Mouse (Mus musculus): ENCODE results near the gene Car11. TPM values are rescaled to one million over a fixed set of nuclear protein-coding genes. Genes with fewer than 3 reads are reported as not detected.
A peak's percentile ranks its signal among the peaks of the same experiment; 100 is the strongest.

Car11 gene
- polyA plus RNA-seq, 1 experiment from 2014 or later: 73.8 TPM

GRCm38 (mm10) chr7:45721234-45721571 is 21.6 kb downstream of the Car11 start:
- Histone ChIP-seq H3K4me1 (peaks cover 27% of the 10 kb centered on the region), H3K4me2 (no peak overlapping the region), H3K36me3 (replicated peaks) (peaks cover 27% of the 10 kb centered on the region), H3K27ac (no peak overlapping the region), H3K9ac (no peak overlapping the region), H3K27me3 (replicated peaks) (no peaks in the 10 kb centered on the region), H3K4me3 (no peak overlapping the region), H3K9me3 (no peaks in the 10 kb centered on the region)
- WGBS: 82% methylated on average over 7 of the region's 7 CpGs
- ATAC-seq (replicated peaks): no peak

GRCm38 (mm10) chr7:45721642-45722347 is 22.2 kb downstream of the Car11 start:
- ATAC-seq (replicated peaks): no peak
- Histone ChIP-seq H3K4me2 (no peak overlapping the region), H3K9me3 (no peaks in the 10 kb centered on the region), H3K36me3 (replicated peaks) (peaks cover 27% of the 10 kb centered on the region), H3K27ac (no peak overlapping the region), H3K4me1 (peaks cover 21% of the 10 kb centered on the region), H3K9ac (no peak overlapping the region), H3K4me3 (no peak overlapping the region), H3K27me3 (replicated peaks) (no peaks in the 10 kb centered on the region)
- 64% methylated on average over 13 of the region's 13 CpGs for WGBS

GRCm38 (mm10) chr7:45722348-45722713 is 22.7 kb downstream of the Car11 start:
- H3K36me3 ChIP-seq (replicated peaks): peaks cover 27% of the 10 kb centered on the region
- H3K4me2 ChIP-seq: no peak overlapping the region
- no peak overlapping the region for H3K9ac ChIP-seq
- no peaks in the 10 kb centered on the region for H3K27me3 ChIP-seq (replicated peaks)
- H3K27ac ChIP-seq: no peak overlapping the region
- WGBS: 86% methylated on average over 13 of the region's 13 CpGs
- H3K4me3 ChIP-seq: no peak overlapping the region
- H3K4me1 ChIP-seq: peaks cover 16% of the 10 kb centered on the region
- no peaks in the 10 kb centered on the region for H3K9me3 ChIP-seq
- no peak for ATAC-seq (replicated peaks)

GRCm38 (mm10) chr7:45723301-45723700 is 23.7 kb downstream of the Car11 start:
- Histone ChIP-seq H3K36me3 (replicated peaks) (peaks cover 27% of the 10 kb centered on the region), H3K27me3 (replicated peaks) (no peaks in the 10 kb centered on the region), H3K9ac (no peak overlapping the region), H3K9me3 (no peaks in the 10 kb centered on the region), H3K4me2 (no peak overlapping the region), H3K27ac (no peak overlapping the region), H3K4me3 (no peak overlapping the region), H3K4me1 (peaks cover 15% of the 10 kb centered on the region)
- ATAC-seq (replicated peaks): no peak
- 91% methylated on average over 4 of the region's 4 CpGs for WGBS

- H3K27ac ChIP-seq: no peak overlapping the region
- H3K4me3 ChIP-seq: no peak overlapping the region
- ATAC-seq (replicated peaks): no peak
- 96% methylated on average over 14 of the region's 14 CpGs for WGBS
- H3K27me3 ChIP-seq (replicated peaks): no peaks in the 10 kb centered on the region
- peaks cover 27% of the 10 kb centered on the region for H3K36me3 ChIP-seq (replicated peaks)
- H3K9ac ChIP-seq: no peak overlapping the region
- no peaks in the 10 kb centered on the region for H3K9me3 ChIP-seq
- no peak overlapping the region for H3K4me2 ChIP-seq
- peaks cover 12% of the 10 kb centered on the region for H3K4me1 ChIP-seq
These were observed 24.1 kb downstream of the Car11 start for GRCm38 (mm10) chr7:45723781-45724180.

- 91% methylated on average over 9 of the region's 9 CpGs for WGBS
- H3K4me1 ChIP-seq: no peaks in the 10 kb centered on the region
- peaks cover 20% of the 10 kb centered on the region for H3K36me3 ChIP-seq (replicated peaks)
- no peak overlapping the region for H3K9ac ChIP-seq
- H3K4me2 ChIP-seq: no peak overlapping the region
- H3K27ac ChIP-seq: no peak overlapping the region
- H3K9me3 ChIP-seq: no peaks in the 10 kb centered on the region
- H3K27me3 ChIP-seq (replicated peaks): no peaks in the 10 kb centered on the region
- no peak overlapping the region for H3K4me3 ChIP-seq
- ATAC-seq (replicated peaks): no peak
These were observed 25.5 kb downstream of the Car11 start for GRCm38 (mm10) chr7:45725151-45725550.

- Histone ChIP-seq H3K27me3 (replicated peaks) (no peaks in the 10 kb centered on the region), H3K27ac (no peak within 1 kb of the TSS), H3K9ac (no peak within 1 kb of the TSS), H3K4me1 (no peaks in the 10 kb centered on the region), H3K9me3 (no peaks in the 10 kb centered on the region), H3K4me2 (no peak within 1 kb of the TSS), H3K4me3 (no peak within 1 kb of the TSS), H3K36me3 (replicated peaks) (peaks cover 16% of the 10 kb centered on the region)
- no peak for ATAC-seq (replicated peaks)
- 94% methylated on average over 11 of the region's 11 CpGs for WGBS
These were observed 26.1 kb downstream of the Car11 start, which contains the start of gene Spaca4 for GRCm38 (mm10) chr7:45725713-45726112. TSS of gene Spaca4 (minus strand) at chr7:45725813.

- Histone ChIP-seq H3K4me3 (no peak overlapping the region), H3K27me3 (replicated peaks) (no peaks in the 10 kb centered on the region), H3K9me3 (no peaks in the 10 kb centered on the region), H3K9ac (no peak overlapping the region), H3K4me1 (no peaks in the 10 kb centered on the region), H3K36me3 (replicated peaks) (peaks cover 11% of the 10 kb centered on the region; the same call in 1 of the 2 replicates), H3K4me2 (no peak overlapping the region), H3K27ac (no peak overlapping the region)
- ATAC-seq (replicated peaks): no peak
- 90% methylated on average over 10 of the region's 10 CpGs for WGBS
These were observed 26.8 kb downstream of the Car11 start for GRCm38 (mm10) chr7:45726419-45726818.

GRCm38 (mm10) chr7:45727625-45728024 is 28.0 kb downstream of the Car11 start:
- Histone ChIP-seq H3K9me3 (no peaks in the 10 kb centered on the region), H3K27me3 (replicated peaks) (no peaks in the 10 kb centered on the region), H3K4me3 (no peak overlapping the region), H3K27ac (no peak overlapping the region), H3K9ac (no peak overlapping the region), H3K4me2 (no peak overlapping the region), H3K36me3 (replicated peaks) (peaks cover 11% of the 10 kb centered on the region; the same call in 1 of the 2 replicates), H3K4me1 (no peaks in the 10 kb centered on the region)
- ATAC-seq (replicated peaks): no peak
- 84% methylated on average over 3 of the region's 3 CpGs for WGBS

- no peaks in the 10 kb centered on the region for H3K9me3 ChIP-seq
- ATAC-seq (replicated peaks): peak; percentile 30; the same call in 1 of the 2 replicates
These were observed 31.2 kb downstream of the Car11 start for GRCm38 (mm10) chr7:45730727-45731431.

GRCm38 (mm10) chr7:45733477-45733876 is 33.8 kb downstream of the Car11 start:
- Histone ChIP-seq H3K27ac (no peak overlapping the region), H3K4me1 (no peaks in the 10 kb centered on the region), H3K9ac (no peak overlapping the region), H3K4me3 (no peak overlapping the region), H3K27me3 (replicated peaks) (no peaks in the 10 kb centered on the region), H3K4me2 (no peak overlapping the region), H3K9me3 (no peaks in the 10 kb centered on the region), H3K36me3 (replicated peaks) (no peaks in the 10 kb centered on the region)
- 75% methylated on average over 5 of the region's 5 CpGs for WGBS
- no peak for ATAC-seq (replicated peaks)

More at GRCm38 (mm10) chr7:45730727-45731431, 31.2 kb downstream of the Car11 start:
- Histone ChIP-seq H3K27me3 (replicated peaks) (no peaks in the 10 kb centered on the region), H3K4me3 (no peak overlapping the region), H3K36me3 (replicated peaks) (no peaks in the 10 kb centered on the region), H3K4me1 (no peaks in the 10 kb centered on the region), H3K27ac (no peak overlapping the region), H3K9ac (no peak overlapping the region), H3K4me2 (no peak overlapping the region)
- 16% methylated on average over 16 of the region's 16 CpGs for WGBS

GRCm38 (mm10) chr7:45739162-45739763 is 39.6 kb downstream of the Car11 start:
- no peaks in the 10 kb centered on the region for H3K4me1 ChIP-seq
- H3K4me3 ChIP-seq: no peak overlapping the region
- H3K36me3 ChIP-seq (replicated peaks): no peaks in the 10 kb centered on the region
- peak; percentile 83 for ATAC-seq (replicated peaks)
- H3K9me3 ChIP-seq: no peaks in the 10 kb centered on the region
- H3K9ac ChIP-seq: no peak overlapping the region
- no peak overlapping the region for H3K27ac ChIP-seq
- 6% methylated on average over 9 of the region's 9 CpGs for WGBS
- no peaks in the 10 kb centered on the region for H3K27me3 ChIP-seq (replicated peaks)
- H3K4me2 ChIP-seq: no peak overlapping the region

Measured in midbrain, embryonic 15.5 days (tissue).